Mouse (Mus musculus): ENCODE results near the gene Pde6d. TPM values are rescaled to one million over a fixed set of nuclear protein-coding genes. Genes with fewer than 3 reads are reported as not detected.
A peak's percentile ranks its signal among the peaks of the same experiment; 100 is the strongest.
"Not testable (repeated sequence)": the region's sequence is repeated elsewhere in the genome, so short reads cannot be mapped to it uniquely, and the experiment has no call there.

Pde6d gene
- total and polyA plus RNA-seq, 2 experiments from 2014 or later: 19.8 to 50.5 TPM

DNA sequence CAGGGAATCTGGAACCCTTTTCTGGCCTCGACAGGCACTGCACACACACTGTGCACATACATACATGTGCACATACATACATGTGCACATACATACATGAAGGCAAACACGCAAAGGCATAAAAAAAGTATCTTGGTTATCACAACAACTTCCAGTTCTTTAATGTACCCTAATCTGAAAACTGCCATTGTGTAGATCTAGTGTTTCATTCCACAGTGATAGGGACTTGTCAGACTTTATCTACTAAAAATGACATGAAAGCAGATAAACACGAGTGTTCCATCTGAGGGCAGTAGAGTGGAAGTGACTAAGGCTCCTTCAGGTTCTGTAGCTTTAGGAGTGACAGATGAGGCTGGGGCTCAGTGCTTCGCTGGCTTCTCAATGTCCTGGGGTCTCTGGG is 31.1 kb downstream of the Pde6d start:
- no peak overlapping the region for H3K4me3 ChIP-seq (ENCODE audit: low read depth, low read length)
- DNase-seq (ENCODE audit: low spot score) (no peak), ATAC-seq (ENCODE audit: insufficient read depth, low read depth) (no peak)
- H3K36me3 ChIP-seq (replicated peaks; ENCODE audit: control insufficient read depth, insufficient read depth, low read length): peaks cover 11% of the 10 kb centered on the region
- WGBS: 68% methylated on average over 4 of the region's 4 CpGs
- no peak overlapping the region for H3K9ac ChIP-seq (replicated peaks; ENCODE audit: low read depth, low read length)
- H3K9me3 ChIP-seq (replicated peaks; ENCODE audit: control insufficient read depth, low read length): no peaks in the 10 kb centered on the region
- no peak overlapping the region for H3K27ac ChIP-seq (ENCODE audit: low read depth)
- no peak for TF ChIP-seq CTCF (IDR thresholded peaks at IDR 0.05; ENCODE audit: low read depth)
- no peak for TF ChIP-seq EP300 (IDR thresholded peaks at IDR 0.05; ENCODE audit: low read depth)
- H3K4me1 ChIP-seq (ENCODE audit: control insufficient read depth, insufficient read depth): no peaks in the 10 kb centered on the region
- H3K27me3 ChIP-seq (ENCODE audit: control insufficient read depth, insufficient read depth, low read length): no peaks in the 10 kb centered on the region
- no peak overlapping the region for H3K4me2 ChIP-seq (ENCODE audit: low read depth, low read length)

- no peak overlapping the region for H3K9ac ChIP-seq (replicated peaks; ENCODE audit: low read depth, low read length)
- no peak for DNase-seq (ENCODE audit: low spot score)
- no peak for ATAC-seq (ENCODE audit: insufficient read depth, low read depth)
- no peak overlapping the region for H3K27ac ChIP-seq (ENCODE audit: low read depth)
- H3K4me3 ChIP-seq (ENCODE audit: low read depth, low read length): no peak overlapping the region
- no peaks in the 10 kb centered on the region for H3K4me1 ChIP-seq (ENCODE audit: control insufficient read depth, insufficient read depth)
- no peaks in the 10 kb centered on the region for H3K9me3 ChIP-seq (replicated peaks; ENCODE audit: control insufficient read depth, low read length)
- TF ChIP-seq EP300 (IDR thresholded peaks at IDR 0.05; ENCODE audit: low read depth) (no peak), CTCF (IDR thresholded peaks at IDR 0.05; ENCODE audit: low read depth) (no peak)
- H3K36me3 ChIP-seq (replicated peaks; ENCODE audit: control insufficient read depth, insufficient read depth, low read length): peaks cover 49% of the 10 kb centered on the region
- no peaks in the 10 kb centered on the region for H3K27me3 ChIP-seq (ENCODE audit: control insufficient read depth, insufficient read depth, low read length)
- WGBS: 87% methylated on average over 3 of the region's 3 CpGs
- no peak overlapping the region for H3K4me2 ChIP-seq (ENCODE audit: low read depth, low read length)
These were observed 35.6 kb downstream of the Pde6d start for GRCm38 (mm10) chr1:86546797-86547196.

GRCm38 (mm10) chr1:86542584-86542983 is 39.8 kb downstream of the Pde6d start:
- no peaks in the 10 kb centered on the region for H3K4me1 ChIP-seq (ENCODE audit: control insufficient read depth, insufficient read depth)
- DNase-seq (ENCODE audit: low spot score) (no peak), ATAC-seq (ENCODE audit: insufficient read depth, low read depth) (no peak)
- H3K9me3 ChIP-seq (replicated peaks; ENCODE audit: control insufficient read depth, low read length): no peaks in the 10 kb centered on the region
- WGBS: 80% methylated on average over 2 of the region's 2 CpGs
- no peak overlapping the region for H3K4me2 ChIP-seq (ENCODE audit: low read depth, low read length)
- no peak overlapping the region for H3K4me3 ChIP-seq (ENCODE audit: low read depth, low read length)
- peaks cover 46% of the 10 kb centered on the region for H3K36me3 ChIP-seq (replicated peaks; ENCODE audit: control insufficient read depth, insufficient read depth, low read length)
- H3K9ac ChIP-seq (replicated peaks; ENCODE audit: low read depth, low read length): no peak overlapping the region
- no peak overlapping the region for H3K27ac ChIP-seq (ENCODE audit: low read depth)
- TF ChIP-seq CTCF (IDR thresholded peaks at IDR 0.05; ENCODE audit: low read depth): no peak
- no peak for TF ChIP-seq EP300 (IDR thresholded peaks at IDR 0.05; ENCODE audit: low read depth)
- no peaks in the 10 kb centered on the region for H3K27me3 ChIP-seq (ENCODE audit: control insufficient read depth, insufficient read depth, low read length)

- H3K4me1 ChIP-seq (ENCODE audit: control insufficient read depth, insufficient read depth); H3K4me2 ChIP-seq (ENCODE audit: low read depth, low read length); DNase-seq (ENCODE audit: low spot score); ATAC-seq (ENCODE audit: insufficient read depth, low read depth); H3K4me3 ChIP-seq (ENCODE audit: low read depth, low read length); H3K9me3 ChIP-seq (replicated peaks; ENCODE audit: control insufficient read depth, low read length); H3K9ac ChIP-seq (replicated peaks; ENCODE audit: low read depth, low read length); H3K27ac ChIP-seq (ENCODE audit: low read depth); H3K27me3 ChIP-seq (ENCODE audit: control insufficient read depth, insufficient read depth, low read length): not testable (repeated sequence)
- WGBS: 91% methylated on average over 12 of the region's 12 CpGs
- H3K36me3 ChIP-seq (replicated peaks; ENCODE audit: control insufficient read depth, insufficient read depth, low read length): peaks cover 24% of the 10 kb centered on the region
These were observed 42.8 kb downstream of the Pde6d start for GRCm38 (mm10) chr1:86539583-86539982.

- DNase-seq (ENCODE audit: low spot score) (no peak), ATAC-seq (ENCODE audit: insufficient read depth, low read depth) (no peak)
- Histone ChIP-seq H3K4me3 (ENCODE audit: low read depth, low read length) (no peak overlapping the region), H3K27me3 (ENCODE audit: control insufficient read depth, insufficient read depth, low read length) (no peaks in the 10 kb centered on the region), H3K9me3 (replicated peaks; ENCODE audit: control insufficient read depth, low read length) (no peaks in the 10 kb centered on the region), H3K4me2 (ENCODE audit: low read depth, low read length) (no peak overlapping the region), H3K4me1 (ENCODE audit: control insufficient read depth, insufficient read depth) (no peaks in the 10 kb centered on the region), H3K27ac (ENCODE audit: low read depth) (no peak overlapping the region), H3K9ac (replicated peaks; ENCODE audit: low read depth, low read length) (no peak overlapping the region), H3K36me3 (replicated peaks; ENCODE audit: control insufficient read depth, insufficient read depth, low read length) (peaks cover 13% of the 10 kb centered on the region)
- WGBS: 63% methylated on average over 3 of the region's 3 CpGs
- no peak for TF ChIP-seq EP300 (IDR thresholded peaks at IDR 0.05; ENCODE audit: low read depth)
- peak; percentile 48 for TF ChIP-seq CTCF (IDR thresholded peaks at IDR 0.05; ENCODE audit: low read depth)
These were observed 44.0 kb downstream of the Pde6d start for GRCm38 (mm10) chr1:86538383-86538782.

DNA sequence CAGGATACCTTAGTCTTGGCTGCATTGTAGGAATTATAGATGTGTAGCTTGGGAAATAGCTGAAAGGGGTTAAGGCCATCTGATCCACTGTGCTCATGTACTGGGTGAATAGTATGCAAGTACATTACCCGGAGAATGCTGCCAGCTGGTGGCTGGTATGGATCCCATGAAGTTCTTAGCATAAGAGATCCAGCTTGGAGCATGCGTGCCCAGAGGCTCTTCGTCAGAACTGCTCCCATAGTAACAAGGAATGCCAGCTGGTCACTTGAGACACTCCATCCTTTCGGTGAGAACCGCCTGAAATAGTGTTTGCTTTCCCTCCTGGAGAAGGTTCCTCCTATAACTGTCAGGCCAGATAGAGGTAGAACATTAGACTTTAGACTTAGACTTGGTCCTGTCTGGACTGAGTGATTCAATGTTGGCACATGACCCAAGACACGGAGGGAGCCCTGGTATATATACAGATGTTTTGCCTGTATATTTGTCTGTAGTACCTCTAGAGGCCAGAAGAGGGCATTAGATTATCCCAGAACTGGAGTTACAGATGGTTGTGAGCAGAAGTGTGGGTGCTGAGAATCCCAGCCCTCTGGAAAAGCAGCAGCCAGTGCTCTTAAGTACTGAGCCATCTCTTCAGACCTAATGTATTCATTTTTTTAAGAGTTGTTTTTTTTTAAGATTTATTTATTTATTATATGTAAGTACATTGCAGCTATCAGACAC is 48.9 kb downstream of the Pde6d start:
- WGBS: 85% methylated on average over 6 of the region's 6 CpGs
- DNase-seq (ENCODE audit: low spot score) (no peak), ATAC-seq (ENCODE audit: insufficient read depth, low read depth) (no peak)
- H3K9me3 ChIP-seq (replicated peaks; ENCODE audit: control insufficient read depth, low read length): no peaks in the 10 kb centered on the region
- peaks cover 22% of the 10 kb centered on the region for H3K36me3 ChIP-seq (replicated peaks; ENCODE audit: control insufficient read depth, insufficient read depth, low read length)
- H3K27me3 ChIP-seq (ENCODE audit: control insufficient read depth, insufficient read depth, low read length): no peaks in the 10 kb centered on the region
- H3K9ac ChIP-seq (replicated peaks; ENCODE audit: low read depth, low read length): no peak overlapping the region
- H3K4me1 ChIP-seq (ENCODE audit: control insufficient read depth, insufficient read depth): peaks cover 17% of the 10 kb centered on the region
- no peak overlapping the region for H3K4me3 ChIP-seq (ENCODE audit: low read depth, low read length)
- H3K4me2 ChIP-seq (ENCODE audit: low read depth, low read length): no peak overlapping the region
- TF ChIP-seq EP300 (IDR thresholded peaks at IDR 0.05; ENCODE audit: low read depth) (no peak), CTCF (IDR thresholded peaks at IDR 0.05; ENCODE audit: low read depth) (peak; percentile 17; the same call in 1 of the 2 replicates)
- H3K27ac ChIP-seq (ENCODE audit: low read depth): no peak overlapping the region
